Mouse (Mus musculus): ENCODE measurements around the gene Ptpn3. TPM values are rescaled to one million over a fixed set of nuclear protein-coding genes. Genes with fewer than 3 reads are reported as not detected.

Ptpn3 gene
- polyA plus RNA-seq, 1 experiment from 2014 or later = 3.4 TPM

GRCm38 (mm10) chr4:57262451-57262850 lies 39.2 kb downstream of the Ptpn3 start:
- Histone ChIP-seq H3K4me1 (replicated peaks; ENCODE audit: control insufficient read depth, insufficient read depth, low read length) (peaks cover 3% of the 10 kb centered on the region; the same call in 1 of the 2 replicates), H3K27me3 (ENCODE audit: control insufficient read depth, insufficient read depth, low read length) (no peaks in the 10 kb centered on the region), H3K9ac (ENCODE audit: low read depth, low read length) (no peak overlapping the region), H3K36me3 (ENCODE audit: control insufficient read depth, insufficient read depth, low read length) (no peaks in the 10 kb centered on the region), H3K27ac (ENCODE audit: low read depth, low read length) (no peak overlapping the region), H3K4me2 (replicated peaks; ENCODE audit: low read depth, low read length) (no peak overlapping the region), H3K4me3 (ENCODE audit: low read depth, low read length) (no peak overlapping the region), H3K9me3 (ENCODE audit: control insufficient read depth, low read length) (no peaks in the 10 kb centered on the region)
- 78% methylated on average over 8 of the region's 8 CpGs for WGBS
- no peak for DNase-seq (ENCODE audit: low spot score)
- no peak for ATAC-seq (ENCODE audit: low FRiP score)

DNA sequence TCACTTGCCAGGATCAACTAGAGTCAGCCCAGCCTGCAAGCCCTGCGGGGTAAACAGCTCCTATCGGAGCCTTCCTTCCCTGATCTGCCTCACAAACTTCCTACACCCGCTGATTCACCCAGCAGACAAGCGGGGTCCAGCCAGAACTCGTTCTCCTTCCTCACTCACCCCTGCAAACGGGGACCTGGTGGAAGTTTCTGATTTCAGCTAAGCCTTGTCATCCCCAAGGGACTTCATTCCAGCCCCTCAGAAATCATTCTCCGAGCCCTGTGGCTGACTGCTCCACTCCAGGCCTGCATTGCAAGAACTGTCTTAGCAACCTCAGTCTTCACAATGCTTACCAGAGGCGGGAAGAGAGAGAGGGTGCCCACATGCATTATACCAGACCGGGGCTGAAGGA lies 39.8 kb downstream of the Ptpn3 start:
- no peak overlapping the region for H3K9ac ChIP-seq (ENCODE audit: low read depth, low read length)
- H3K4me2 ChIP-seq (replicated peaks; ENCODE audit: low read depth, low read length) = no peak overlapping the region
- H3K27ac ChIP-seq (ENCODE audit: low read depth, low read length) = no peak overlapping the region
- no peaks in the 10 kb centered on the region for H3K36me3 ChIP-seq (ENCODE audit: control insufficient read depth, insufficient read depth, low read length)
- H3K9me3 ChIP-seq (ENCODE audit: control insufficient read depth, low read length) = no peaks in the 10 kb centered on the region
- ATAC-seq (ENCODE audit: low FRiP score) = no peak
- H3K4me3 ChIP-seq (ENCODE audit: low read depth, low read length) = no peak overlapping the region
- no peaks in the 10 kb centered on the region for H3K27me3 ChIP-seq (ENCODE audit: control insufficient read depth, insufficient read depth, low read length)
- no peak for DNase-seq (ENCODE audit: low spot score)
- H3K4me1 ChIP-seq (replicated peaks; ENCODE audit: control insufficient read depth, insufficient read depth, low read length) = peaks cover 3% of the 10 kb centered on the region; the same call in 1 of the 2 replicates
- 66% methylated on average over 9 of the region's 9 CpGs for WGBS

- DNase-seq (ENCODE audit: low spot score) (peak; percentile 27), ATAC-seq (ENCODE audit: low FRiP score) (no peak)
- Histone ChIP-seq H3K9me3 (ENCODE audit: control insufficient read depth, low read length) (no peaks in the 10 kb centered on the region), H3K27me3 (ENCODE audit: control insufficient read depth, insufficient read depth, low read length) (no peaks in the 10 kb centered on the region), H3K36me3 (ENCODE audit: control insufficient read depth, insufficient read depth, low read length) (no peaks in the 10 kb centered on the region), H3K4me1 (replicated peaks; ENCODE audit: control insufficient read depth, insufficient read depth, low read length) (peaks cover 3% of the 10 kb centered on the region; the same call in 1 of the 2 replicates), H3K4me2 (replicated peaks; ENCODE audit: low read depth, low read length) (no peak overlapping the region), H3K27ac (ENCODE audit: low read depth, low read length) (peak overlapping the region; percentile 24; the same call in 1 of the 2 replicates), H3K9ac (ENCODE audit: low read depth, low read length) (no peak overlapping the region), H3K4me3 (ENCODE audit: low read depth, low read length) (no peak overlapping the region)
- WGBS = 33% methylated on average over 14 of the region's 14 CpGs
These were observed 43.2 kb downstream of the Ptpn3 start for GRCm38 (mm10) chr4:57258159-57259035.

GRCm38 (mm10) chr4:57257409-57257808 lies 44.2 kb downstream of the Ptpn3 start:
- Histone ChIP-seq H3K27me3 (ENCODE audit: control insufficient read depth, insufficient read depth, low read length) (no peaks in the 10 kb centered on the region), H3K4me2 (replicated peaks; ENCODE audit: low read depth, low read length) (no peak overlapping the region), H3K27ac (ENCODE audit: low read depth, low read length) (no peak overlapping the region), H3K36me3 (ENCODE audit: control insufficient read depth, insufficient read depth, low read length) (no peaks in the 10 kb centered on the region), H3K9ac (ENCODE audit: low read depth, low read length) (no peak overlapping the region), H3K9me3 (ENCODE audit: control insufficient read depth, low read length) (no peaks in the 10 kb centered on the region), H3K4me1 (replicated peaks; ENCODE audit: control insufficient read depth, insufficient read depth, low read length) (peaks cover 3% of the 10 kb centered on the region; the same call in 1 of the 2 replicates), H3K4me3 (ENCODE audit: low read depth, low read length) (no peak overlapping the region)
- WGBS = 91% methylated on average over 8 of the region's 8 CpGs
- DNase-seq (ENCODE audit: low spot score) (no peak), ATAC-seq (ENCODE audit: low FRiP score) (no peak)

DNA sequence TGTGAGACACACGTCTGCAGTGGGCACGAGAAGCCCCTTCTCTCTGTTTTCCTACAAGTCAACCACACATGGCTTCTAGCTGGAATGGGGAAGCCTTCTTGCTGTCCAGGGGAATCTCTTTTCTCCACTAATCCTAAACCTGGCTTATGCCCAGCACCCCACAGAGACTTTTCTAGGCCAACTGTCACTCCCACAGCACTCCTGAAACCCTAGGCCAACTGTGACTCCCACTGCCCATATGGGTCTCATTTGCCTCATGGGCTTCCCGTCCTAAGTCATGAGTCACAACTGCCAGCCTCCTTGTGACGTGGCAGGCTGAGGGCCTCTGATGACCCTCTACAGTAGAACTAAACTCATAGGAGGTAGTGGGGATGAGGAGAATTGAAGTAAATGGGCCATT lies 44.9 kb downstream of the Ptpn3 start:
- ATAC-seq (ENCODE audit: low FRiP score) = no peak
- WGBS = 74% methylated on average over 4 of the region's 4 CpGs
- H3K4me2 ChIP-seq (replicated peaks; ENCODE audit: low read depth, low read length) = no peak overlapping the region

GRCm38 (mm10) chr4:57254412-57254811 lies 47.2 kb downstream of the Ptpn3 start:
- Histone ChIP-seq H3K36me3 (ENCODE audit: control insufficient read depth, insufficient read depth, low read length) (no peaks in the 10 kb centered on the region), H3K4me1 (replicated peaks; ENCODE audit: control insufficient read depth, insufficient read depth, low read length) (peaks cover 3% of the 10 kb centered on the region; the same call in 1 of the 2 replicates), H3K9ac (ENCODE audit: low read depth, low read length) (no peak overlapping the region), H3K27me3 (ENCODE audit: control insufficient read depth, insufficient read depth, low read length) (no peaks in the 10 kb centered on the region), H3K9me3 (ENCODE audit: control insufficient read depth, low read length) (no peaks in the 10 kb centered on the region), H3K27ac (ENCODE audit: low read depth, low read length) (no peak overlapping the region), H3K4me3 (ENCODE audit: low read depth, low read length) (no peak overlapping the region), H3K4me2 (replicated peaks; ENCODE audit: low read depth, low read length) (no peak overlapping the region)
- ATAC-seq (ENCODE audit: low FRiP score) (no peak), DNase-seq (ENCODE audit: low spot score) (no peak)
- WGBS = 79% methylated on average over 6 of the region's 6 CpGs

More for the DNA sequence above, 44.9 kb downstream of the Ptpn3 start:
- H3K4me3 ChIP-seq (ENCODE audit: low read depth, low read length) = no peak overlapping the region
- H3K4me1 ChIP-seq (replicated peaks; ENCODE audit: control insufficient read depth, insufficient read depth, low read length) = peaks cover 3% of the 10 kb centered on the region; the same call in 1 of the 2 replicates
- H3K9me3 ChIP-seq (ENCODE audit: control insufficient read depth, low read length) = no peaks in the 10 kb centered on the region
- DNase-seq (ENCODE audit: low spot score) = no peak
- no peaks in the 10 kb centered on the region for H3K36me3 ChIP-seq (ENCODE audit: control insufficient read depth, insufficient read depth, low read length)
- H3K27ac ChIP-seq (ENCODE audit: low read depth, low read length) = no peak overlapping the region
- H3K9ac ChIP-seq (ENCODE audit: low read depth, low read length) = no peak overlapping the region
- H3K27me3 ChIP-seq (ENCODE audit: control insufficient read depth, insufficient read depth, low read length) = no peaks in the 10 kb centered on the region

DNA sequence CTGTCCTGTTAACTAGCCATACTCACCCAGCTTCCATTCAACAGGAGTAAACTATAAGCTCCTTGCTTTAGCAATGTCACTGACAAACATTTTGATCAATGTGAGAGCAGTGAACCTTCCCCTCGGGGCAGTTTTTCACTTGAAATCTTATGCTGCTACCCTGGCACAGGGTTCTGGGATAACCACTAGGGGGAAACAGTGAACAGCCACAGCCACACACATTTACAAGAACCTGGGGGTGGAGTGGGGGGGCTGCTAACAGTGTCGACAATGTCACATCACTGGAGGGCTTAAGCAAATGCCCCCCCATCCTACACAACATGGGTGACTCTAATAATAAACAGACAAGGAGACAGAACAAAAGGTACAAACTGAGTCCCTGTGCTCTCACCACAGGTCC lies 51.0 kb downstream of the Ptpn3 start:
- peak; percentile 44 for DNase-seq (ENCODE audit: low spot score)
- Histone ChIP-seq H3K27me3 (ENCODE audit: control insufficient read depth, insufficient read depth, low read length) (no peaks in the 10 kb centered on the region), H3K4me2 (replicated peaks; ENCODE audit: low read depth, low read length) (no peak overlapping the region), H3K27ac (ENCODE audit: low read depth, low read length) (no peak overlapping the region), H3K9me3 (ENCODE audit: control insufficient read depth, low read length) (no peaks in the 10 kb centered on the region), H3K9ac (ENCODE audit: low read depth, low read length) (no peak overlapping the region), H3K36me3 (ENCODE audit: control insufficient read depth, insufficient read depth, low read length) (no peaks in the 10 kb centered on the region), H3K4me1 (replicated peaks; ENCODE audit: control insufficient read depth, insufficient read depth, low read length) (0 out of 2 replicates have a peak, but pooled peaks cover 2% of the 10 kb centered on the region), H3K4me3 (ENCODE audit: low read depth, low read length) (no peak overlapping the region)
- WGBS = 35% methylated on average over 2 of the region's 2 CpGs
- ATAC-seq (ENCODE audit: low FRiP score) = no peak

GRCm38 (mm10) chr4:57249108-57249507 lies 52.5 kb downstream of the Ptpn3 start:
- Histone ChIP-seq H3K9me3 (ENCODE audit: control insufficient read depth, low read length) (no peaks in the 10 kb centered on the region), H3K27ac (ENCODE audit: low read depth, low read length) (peak overlapping the region; percentile 58; the same call in 1 of the 2 replicates), H3K27me3 (ENCODE audit: control insufficient read depth, insufficient read depth, low read length) (no peaks in the 10 kb centered on the region), H3K36me3 (ENCODE audit: control insufficient read depth, insufficient read depth, low read length) (no peaks in the 10 kb centered on the region), H3K4me1 (replicated peaks; ENCODE audit: control insufficient read depth, insufficient read depth, low read length) (0 out of 2 replicates have a peak, but pooled peaks cover 2% of the 10 kb centered on the region), H3K4me2 (replicated peaks; ENCODE audit: low read depth, low read length) (no peak overlapping the region; the same call in 1 of the 2 replicates), H3K4me3 (ENCODE audit: low read depth, low read length) (no peak overlapping the region), H3K9ac (ENCODE audit: low read depth, low read length) (no peak overlapping the region)
- WGBS = 27% methylated on average over 8 of the region's 8 CpGs
- DNase-seq (ENCODE audit: low spot score) (peak; percentile 51), ATAC-seq (ENCODE audit: low FRiP score) (peak; percentile 64)

DNA sequence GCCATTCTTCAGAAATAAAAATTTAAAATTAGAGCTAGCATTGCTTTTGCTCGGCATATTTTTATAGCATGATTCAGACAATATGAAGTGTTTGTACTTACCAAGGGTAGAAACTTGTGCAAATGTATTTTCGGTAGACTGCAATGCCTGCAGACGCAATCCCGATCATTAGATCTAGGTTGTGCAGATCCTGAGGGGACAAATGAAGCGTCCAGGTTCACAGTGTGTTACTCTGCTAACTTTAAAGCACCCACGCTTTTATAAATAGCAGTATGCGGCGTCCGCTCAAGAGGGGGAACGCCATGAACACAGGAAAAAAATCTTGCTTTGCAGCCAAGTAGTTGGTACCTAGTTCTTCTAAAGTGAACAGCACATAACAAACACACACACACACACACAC lies 56.8 kb downstream of the Ptpn3 start:
- Histone ChIP-seq H3K4me3 (ENCODE audit: low read depth, low read length) (no peak overlapping the region), H3K9me3 (ENCODE audit: control insufficient read depth, low read length) (no peaks in the 10 kb centered on the region), H3K4me1 (replicated peaks; ENCODE audit: control insufficient read depth, insufficient read depth, low read length) (0 out of 2 replicates have a peak, but pooled peaks cover 2% of the 10 kb centered on the region), H3K27ac (ENCODE audit: low read depth, low read length) (no peak overlapping the region), H3K27me3 (ENCODE audit: control insufficient read depth, insufficient read depth, low read length) (no peaks in the 10 kb centered on the region), H3K36me3 (ENCODE audit: control insufficient read depth, insufficient read depth, low read length) (no peaks in the 10 kb centered on the region), H3K4me2 (replicated peaks; ENCODE audit: low read depth, low read length) (no peak overlapping the region), H3K9ac (ENCODE audit: low read depth, low read length) (no peak overlapping the region)
- 92% methylated on average over 10 of the region's 10 CpGs for WGBS
- ATAC-seq (ENCODE audit: low FRiP score) = no peak
- DNase-seq (ENCODE audit: low spot score) = no peak
